Mouse (Mus musculus): Measurements from ENCODE around the gene Itgb3. TPM values are rescaled to one million over a fixed set of nuclear protein-coding genes. Genes with fewer than 3 reads are reported as not detected.
"Not testable (repeated sequence)": the region's sequence is repeated elsewhere in the genome, so short reads cannot be mapped to it uniquely, and the experiment has no call there.

Gene Itgb3
- total RNA-seq (2021) = 1 to 10 TPM; 2.3 TPM
- long read RNA-seq, partial matches to known transcripts = 0 of 1 reads
- long read RNA-seq, other reads (novel, unspliced or antisense) = 1 of 1 reads

GRCm38 (mm10) chr11:104607491-104608245, at the start of gene Itgb3:
Itgb3 (plus strand) TSS chr11:104608000.
- DNase-seq (ENCODE audit: low spot score in 2 of 2) = peak; percentile 55 to 70

- DNase-seq (ENCODE audit: low spot score in 2 of 2) = no peak
Observed at GRCm38 (mm10) chr11:104558065-104558464, 49.7 kb upstream of the Itgb3 start.

GRCm38 (mm10) chr11:104558651-104559403, 49.0 kb upstream of the Itgb3 start:
- no peak for DNase-seq (ENCODE audit: low spot score in 2 of 2)

- no peak for DNase-seq (ENCODE audit: low spot score in 2 of 2)
Observed at GRCm38 (mm10) chr11:104560971-104561370, 46.8 kb upstream of the Itgb3 start.

- DNase-seq (ENCODE audit: low spot score in 2 of 2) = no peak
Observed at GRCm38 (mm10) chr11:104563496-104563895, 44.3 kb upstream of the Itgb3 start.

GRCm38 (mm10) chr11:104565172-104565571, 42.6 kb upstream of the Itgb3 start:
- no peak for DNase-seq (ENCODE audit: low spot score in 2 of 2)

- no peak for DNase-seq (ENCODE audit: low spot score in 2 of 2)
Observed at GRCm38 (mm10) chr11:104566097-104566496, 41.7 kb upstream of the Itgb3 start.

GRCm38 (mm10) chr11:104566796-104567195, 41.0 kb upstream of the Itgb3 start:
- no peak for DNase-seq (ENCODE audit: low spot score in 2 of 2)

- DNase-seq (ENCODE audit: low spot score in 2 of 2) = no peak
Observed at GRCm38 (mm10) chr11:104567736-104568135, 40.1 kb upstream of the Itgb3 start.

GRCm38 (mm10) chr11:104568326-104568725, 39.5 kb upstream of the Itgb3 start:
- DNase-seq (ENCODE audit: low spot score in 2 of 2) = no peak

- not testable (repeated sequence) for DNase-seq (ENCODE audit: low spot score in 2 of 2)
Observed at GRCm38 (mm10) chr11:104570515-104570914, 37.3 kb upstream of the Itgb3 start.

GRCm38 (mm10) chr11:104571373-104571772, 36.4 kb upstream of the Itgb3 start:
- DNase-seq (ENCODE audit: low spot score in 2 of 2) = peak; percentile 40 to 43

- DNase-seq (ENCODE audit: low spot score in 2 of 2) = no peak
Observed at GRCm38 (mm10) chr11:104572091-104572490, 35.7 kb upstream of the Itgb3 start.

GRCm38 (mm10) chr11:104572566-104572965, 35.2 kb upstream of the Itgb3 start:
- no peak for DNase-seq (ENCODE audit: low spot score in 2 of 2)

- no peak for DNase-seq (ENCODE audit: low spot score in 2 of 2)
Observed at GRCm38 (mm10) chr11:104576772-104577612, 30.8 kb upstream of the Itgb3 start.

GRCm38 (mm10) chr11:104578074-104578473, 29.7 kb upstream of the Itgb3 start:
- DNase-seq (ENCODE audit: low spot score in 2 of 2) = no peak

GRCm38 (mm10) chr11:104579084-104579483, 28.7 kb upstream of the Itgb3 start:
- no peak for DNase-seq (ENCODE audit: low spot score in 2 of 2)

GRCm38 (mm10) chr11:104579575-104579974, 28.2 kb upstream of the Itgb3 start:
- no peak for DNase-seq (ENCODE audit: low spot score in 2 of 2)

- no peak for DNase-seq (ENCODE audit: low spot score in 2 of 2)
Observed at GRCm38 (mm10) chr11:104580091-104580490, 27.7 kb upstream of the Itgb3 start.

GRCm38 (mm10) chr11:104580606-104581005, 27.2 kb upstream of the Itgb3 start:
- DNase-seq (ENCODE audit: low spot score in 2 of 2) = peak in 1 of 2 experiments; percentile 41
